Mouse (Mus musculus) kidney, embryonic 16.5 days (tissue): ENCODE measurements at regions not wholly inside any gene's neighbourhood (a gene's known extent, or its start where the extent isn't known, plus 50 kb on each side); places are given as distances from the start of the nearest gene placed in this dataset.

ENCODE experiments used
- ATAC-seq: fragments of 200-750 bp; cut with Nextera tagmentation; 2 replicates; pipeline ENCODE4 v1.8.0; 2017; ENCODE audit warnings: moderate TSS enrichment; ENCODE audit not compliant: low FRiP score, low TSS enrichment
- H3K27ac ChIP-seq: fragments of 300-500 bp; sonication (generic); 2 replicates; pipeline ENCODE4 v1.5.1; 2014; ENCODE audit warnings: low read length
- H3K27me3 ChIP-seq: fragments of 300-500 bp; sonication (generic); 2 replicates; pipeline ENCODE4 v1.6.1; 2014; ENCODE audit warnings: low read length, control low read depth, mixed read lengths; ENCODE audit not compliant: insufficient read depth
- H3K36me3 ChIP-seq: fragments of 300-500 bp; sonication (generic); 2 replicates; pipeline ENCODE4 v1.6.1; 2014; ENCODE audit warnings: low read length, control low read depth, mixed read lengths; ENCODE audit not compliant: insufficient read depth
- H3K4me1 ChIP-seq: fragments of 300-500 bp; sonication (generic); 2 replicates; pipeline ENCODE4 v1.6.1; 2014; ENCODE audit warnings: low read length, control low read depth, mixed read lengths; ENCODE audit not compliant: insufficient read depth
- H3K4me2 ChIP-seq: fragments of 300-500 bp; sonication (generic); replicated peaks from 2 replicates; pipeline ENCODE4 v1.6.1; 2014; ENCODE audit warnings: low read depth, low read length
- H3K4me3 ChIP-seq: fragments of 300-500 bp; sonication (generic); 2 replicates; pipeline ENCODE4 v1.5.1; 2014; ENCODE audit warnings: mild to moderate bottlenecking, low read length
- H3K9ac ChIP-seq: fragments of 300-500 bp; sonication (generic); replicated peaks from 2 replicates; pipeline ENCODE4 v1.6.1; 2014; ENCODE audit warnings: low read length
- H3K9me3 ChIP-seq: fragments of 300-500 bp; sonication (generic); 2 replicates; pipeline ENCODE4 v1.6.1; 2016; ENCODE audit warnings: low read length, control low read depth
- WGBS: fragments of 180-500 bp; shearing (Covaris S2); extraction: QIAGEN DNeasy Blood & Tissue Kit; methylation state at CpG from one replicate; pipeline ENCODE4 v1.1.7; 2014; 5-methylcytosine and 5-hydroxymethylcytosine counted together

GRCm38 (mm10) chr10:99384851-99385250, 121.8 kb downstream of the Dusp6 start:
- no peaks in the 10 kb centered on the region for H3K36me3 ChIP-seq
- H3K4me2 ChIP-seq = no peak overlapping the region
- no peak overlapping the region for H3K4me3 ChIP-seq
- H3K27ac ChIP-seq = no peak overlapping the region
- WGBS = 75% methylated on average over 4 of the region's 4 CpGs
- ATAC-seq = no peak
- H3K4me1 ChIP-seq = peaks cover 3% of the 10 kb centered on the region; the same call in 1 of the 2 replicates
- H3K9ac ChIP-seq = no peak overlapping the region
- no peaks in the 10 kb centered on the region for H3K27me3 ChIP-seq
- no peaks in the 10 kb centered on the region for H3K9me3 ChIP-seq

GRCm38 (mm10) chr10:99385854-99386253, 122.8 kb downstream of the Dusp6 start:
- WGBS = 64% methylated on average over 6 of the region's 6 CpGs
- Histone ChIP-seq H3K36me3 (no peaks in the 10 kb centered on the region), H3K4me2 (no peak overlapping the region)

GRCm38 (mm10) chr10:99388526-99388925, 125.5 kb downstream of the Dusp6 start:
- Histone ChIP-seq H3K27me3 (no peaks in the 10 kb centered on the region), H3K36me3 (no peaks in the 10 kb centered on the region), H3K9ac (no peak overlapping the region), H3K9me3 (no peaks in the 10 kb centered on the region), H3K4me1 (peaks cover 4% of the 10 kb centered on the region; the same call in 1 of the 2 replicates), H3K4me3 (no peak overlapping the region), H3K27ac (no peak overlapping the region), H3K4me2 (no peak overlapping the region)
- WGBS = 77% methylated on average over 7 of the region's 7 CpGs
- ATAC-seq = no peak

More at GRCm38 (mm10) chr10:99385854-99386253, 122.8 kb downstream of the Dusp6 start:
- H3K4me1 ChIP-seq = peaks cover 3% of the 10 kb centered on the region; the same call in 1 of the 2 replicates
- ATAC-seq = no peak
- no peak overlapping the region for H3K27ac ChIP-seq
- no peaks in the 10 kb centered on the region for H3K27me3 ChIP-seq
- H3K4me3 ChIP-seq = no peak overlapping the region
- no peak overlapping the region for H3K9ac ChIP-seq
- no peaks in the 10 kb centered on the region for H3K9me3 ChIP-seq

GRCm38 (mm10) chr10:99388986-99389385, 126.0 kb downstream of the Dusp6 start:
- Histone ChIP-seq H3K4me1 (peaks cover 6% of the 10 kb centered on the region; the same call in 1 of the 2 replicates), H3K36me3 (no peaks in the 10 kb centered on the region), H3K27me3 (no peaks in the 10 kb centered on the region), H3K9me3 (no peaks in the 10 kb centered on the region), H3K4me2 (no peak overlapping the region), H3K9ac (no peak overlapping the region), H3K27ac (no peak overlapping the region), H3K4me3 (no peak overlapping the region)
- ATAC-seq = no peak
- WGBS = 89% methylated on average over 8 of the region's 8 CpGs

GRCm38 (mm10) chr10:99390609-99391183, 127.7 kb downstream of the Dusp6 start:
- peaks cover 6% of the 10 kb centered on the region; the same call in 1 of the 2 replicates for H3K4me1 ChIP-seq
- 51% methylated on average over 7 of the region's 7 CpGs for WGBS
- no peak for ATAC-seq
- H3K9ac ChIP-seq = no peak overlapping the region
- no peak overlapping the region for H3K4me3 ChIP-seq
- H3K27me3 ChIP-seq = no peaks in the 10 kb centered on the region
- H3K4me2 ChIP-seq = no peak overlapping the region
- H3K36me3 ChIP-seq = no peaks in the 10 kb centered on the region
- no peaks in the 10 kb centered on the region for H3K9me3 ChIP-seq
- no peak overlapping the region for H3K27ac ChIP-seq

- H3K9ac ChIP-seq = no peak overlapping the region
- no peaks in the 10 kb centered on the region for H3K27me3 ChIP-seq
- WGBS = 82% methylated on average over 6 of the region's 6 CpGs
- no peak overlapping the region for H3K4me3 ChIP-seq
- no peak overlapping the region for H3K4me2 ChIP-seq
- no peak overlapping the region for H3K27ac ChIP-seq
- H3K4me1 ChIP-seq = peaks cover 8% of the 10 kb centered on the region; the same call in 1 of the 2 replicates
- no peaks in the 10 kb centered on the region for H3K36me3 ChIP-seq
- no peak for ATAC-seq
- H3K9me3 ChIP-seq = no peaks in the 10 kb centered on the region
Observed at GRCm38 (mm10) chr10:99391725-99392124, 128.7 kb downstream of the Dusp6 start.

GRCm38 (mm10) chr10:99392979-99393378, 129.9 kb downstream of the Dusp6 start:
- Histone ChIP-seq H3K27ac (no peak overlapping the region), H3K36me3 (no peaks in the 10 kb centered on the region), H3K4me1 (peaks cover 9% of the 10 kb centered on the region; the same call in 1 of the 2 replicates), H3K9ac (no peak overlapping the region), H3K9me3 (peaks cover 6% of the 10 kb centered on the region; the same call in 1 of the 2 replicates), H3K4me3 (no peak overlapping the region), H3K4me2 (no peak overlapping the region), H3K27me3 (no peaks in the 10 kb centered on the region)
- WGBS = 75% methylated on average over 5 of the region's 5 CpGs
- no peak for ATAC-seq

- Histone ChIP-seq H3K4me3 (no peak overlapping the region), H3K36me3 (no peaks in the 10 kb centered on the region), H3K4me1 (peaks cover 6% of the 10 kb centered on the region; the same call in 1 of the 2 replicates), H3K27ac (0 out of 2 replicates have a peak overlapping the region, but pooled peaks have one; percentile 13), H3K9me3 (peaks cover 10% of the 10 kb centered on the region; the same call in 1 of the 2 replicates), H3K4me2 (no peak overlapping the region), H3K27me3 (no peaks in the 10 kb centered on the region), H3K9ac (no peak overlapping the region)
- no peak for ATAC-seq
- 31% methylated on average over 8 of the region's 8 CpGs for WGBS
Observed at GRCm38 (mm10) chr10:99393523-99393922, 130.5 kb downstream of the Dusp6 start.

- ATAC-seq = no peak
- Histone ChIP-seq H3K9ac (no peak overlapping the region), H3K4me1 (peaks cover 6% of the 10 kb centered on the region; the same call in 1 of the 2 replicates), H3K4me3 (no peak overlapping the region), H3K9me3 (peaks cover 10% of the 10 kb centered on the region; the same call in 1 of the 2 replicates), H3K27me3 (no peaks in the 10 kb centered on the region), H3K27ac (no peak overlapping the region), H3K36me3 (no peaks in the 10 kb centered on the region), H3K4me2 (no peak overlapping the region)
- 69% methylated on average over 1 of the region's 1 CpGs for WGBS
Observed at GRCm38 (mm10) chr10:99395411-99395810, 132.4 kb downstream of the Dusp6 start.

- H3K4me3 ChIP-seq = no peak overlapping the region
- ATAC-seq = no peak
- WGBS = 62% methylated on average over 3 of the region's 3 CpGs
Observed at GRCm38 (mm10) chr10:99396630-99397029, 133.6 kb downstream of the Dusp6 start.

More at GRCm38 (mm10) chr10:99396630-99397029, 133.6 kb downstream of the Dusp6 start:
- peaks cover 6% of the 10 kb centered on the region; the same call in 1 of the 2 replicates for H3K4me1 ChIP-seq
- H3K4me2 ChIP-seq = no peak overlapping the region
- peaks cover 10% of the 10 kb centered on the region; the same call in 1 of the 2 replicates for H3K9me3 ChIP-seq
- no peak overlapping the region for H3K9ac ChIP-seq
- no peaks in the 10 kb centered on the region for H3K36me3 ChIP-seq
- H3K27me3 ChIP-seq = no peaks in the 10 kb centered on the region
- no peak overlapping the region for H3K27ac ChIP-seq
